Mouse (Mus musculus) yolk sac, embryonic 10.5 days (tissue): ENCODE measurements at regions not wholly inside any gene's neighbourhood (a gene's known extent, or its start where the extent isn't known, plus 50 kb on each side); places are given as distances from the start of the nearest gene placed in this dataset.
"Not testable (repeated sequence)": the region's sequence is repeated elsewhere in the genome, so short reads cannot be mapped to it uniquely, and the experiment has no call there.

Experiments
- DNase-seq: peaks from one replicate; pipeline ENCODE4 v3.0.0-alpha.2; 2017; ENCODE audit warnings: low spot score

GRCm38 (mm10) chr10:117477331-117478201 lies 97.8 kb upstream of the Cpsf6 start:
- no peak for DNase-seq

- no peak for DNase-seq
Measured at GRCm38 (mm10) chr10:117475086-117475945, 95.5 kb upstream of the Cpsf6 start.

- no peak for DNase-seq
Measured at GRCm38 (mm10) chr10:117474351-117475085, 94.7 kb upstream of the Cpsf6 start.

GRCm38 (mm10) chr10:117473471-117473870 lies 93.7 kb upstream of the Cpsf6 start:
- no peak for DNase-seq

- DNase-seq, result no peak
Measured at GRCm38 (mm10) chr10:117472568-117472930, 92.7 kb upstream of the Cpsf6 start.

- DNase-seq, result peak; percentile 65
Measured at GRCm38 (mm10) chr10:117471818-117472567, 92.2 kb upstream of the Cpsf6 start.

GRCm38 (mm10) chr10:117471036-117471817 lies 91.4 kb upstream of the Cpsf6 start:
- no peak for DNase-seq

- no peak for DNase-seq
Measured at GRCm38 (mm10) chr10:117470481-117470880, 90.7 kb upstream of the Cpsf6 start.

GRCm38 (mm10) chr10:117469573-117470090 lies 89.8 kb upstream of the Cpsf6 start:
- no peak for DNase-seq

GRCm38 (mm10) chr10:117468931-117469572 lies 89.2 kb upstream of the Cpsf6 start:
- DNase-seq, result no peak

GRCm38 (mm10) chr10:117468381-117468780 lies 88.6 kb upstream of the Cpsf6 start:
- DNase-seq, result no peak

- DNase-seq, result no peak
Measured at GRCm38 (mm10) chr10:117467161-117467560, 87.3 kb upstream of the Cpsf6 start.

GRCm38 (mm10) chr10:117466391-117466790 lies 86.6 kb upstream of the Cpsf6 start:
- DNase-seq, result no peak

GRCm38 (mm10) chr10:117465671-117466250 lies 85.9 kb upstream of the Cpsf6 start:
- no peak for DNase-seq

GRCm38 (mm10) chr10:117465058-117465660 lies 85.3 kb upstream of the Cpsf6 start:
- DNase-seq, result no peak

- DNase-seq, result not testable (repeated sequence)
Measured at GRCm38 (mm10) chr10:117464331-117464730, 84.5 kb upstream of the Cpsf6 start.

- no peak for DNase-seq
Measured at GRCm38 (mm10) chr10:117463636-117464035, 83.8 kb upstream of the Cpsf6 start.

GRCm38 (mm10) chr10:117462921-117463320 lies 83.1 kb upstream of the Cpsf6 start:
- DNase-seq, result no peak
